Mouse (Mus musculus) heart, postnatal 0 days (tissue): ENCODE results near the gene Atp6v0a4. TPM values are rescaled to one million over a fixed set of nuclear protein-coding genes. Genes with fewer than 3 reads are reported as not detected.

Experiments
- ATAC-seq: fragments of 200-750 bp; cut with Nextera tagmentation; 2 replicates; pipeline ENCODE4 v1.8.0; 2017; ENCODE audit warnings: low read depth, moderate number of reproducible peaks, moderate library complexity; ENCODE audit not compliant: insufficient read depth
- DNase-seq: peaks from one replicate; pipeline ENCODE4 v3.0.0-alpha.2; 2016; ENCODE audit warnings: low spot score
- H3K27ac ChIP-seq: fragments of 300-500 bp; sonication (generic); 2 replicates; pipeline ENCODE4 v1.5.1; 2014; ENCODE audit warnings: low read depth, mild to moderate bottlenecking
- H3K27me3 ChIP-seq: fragments of 300-500 bp; sonication (generic); 2 replicates; pipeline ENCODE4 v1.6.1; 2014; ENCODE audit warnings: low read length, mixed read lengths; ENCODE audit not compliant: control insufficient read depth, insufficient read depth
- H3K36me3 ChIP-seq: fragments of 300-500 bp; sonication (generic); replicated peaks from 2 replicates; pipeline ENCODE4 v1.6.1; 2014; ENCODE audit warnings: low read length, mixed read lengths; ENCODE audit not compliant: control insufficient read depth, insufficient read depth
- H3K4me1 ChIP-seq: fragments of 300-500 bp; sonication (generic); 2 replicates; pipeline ENCODE4 v1.6.1; 2014; ENCODE audit warnings: antibody characterized with exemption; ENCODE audit not compliant: control insufficient read depth, insufficient read depth
- H3K4me2 ChIP-seq: fragments of 300-500 bp; sonication (generic); 2 replicates; pipeline ENCODE4 v1.6.1; 2014; ENCODE audit warnings: low read depth, mild to moderate bottlenecking, low read length, moderate library complexity
- H3K4me3 ChIP-seq: fragments of 300-500 bp; sonication (generic); 2 replicates; pipeline ENCODE4 v1.5.1; 2014; ENCODE audit warnings: low read depth, low read length
- H3K9ac ChIP-seq: fragments of 300-500 bp; sonication (generic); replicated peaks from 2 replicates; pipeline ENCODE4 v1.6.1; 2014; ENCODE audit warnings: low read depth, low read length, mixed read lengths
- H3K9me3 ChIP-seq: fragments of 300-500 bp; sonication (generic); replicated peaks from 2 replicates; pipeline ENCODE4 v1.6.1; 2016; ENCODE audit warnings: low read length; ENCODE audit not compliant: control insufficient read depth
- CTCF ChIP-seq: IDR thresholded peaks from 2 replicates; pipeline ENCODE4 v1.5.1; 2016; ENCODE audit warnings: antibody characterized with exemption, control low read depth, low read depth
- EP300 ChIP-seq: IDR thresholded peaks from 2 replicates; pipeline ENCODE4 v1.6.1; 2016; ENCODE audit warnings: antibody characterized with exemption, low read depth
- WGBS: fragments of 180-500 bp; shearing (Covaris S2); extraction: QIAGEN DNeasy Blood & Tissue Kit; methylation state at CpG from one replicate; pipeline ENCODE4 v1.1.7; 2014; 5-methylcytosine and 5-hydroxymethylcytosine counted together
- polyA plus RNA-seq: library from polyadenylated mRNA; unstranded; fragments of >200 nt; fragmentation: Nextera tagmentation; extraction: Ambion mirVana; gene quantifications from 2 replicates; pipeline ENCODE4 v1.2.1, GENCODE M21; 2015
- total RNA-seq: library from RNA; depleted of rRNA; stranded (reverse); fragments of >200 nt; gene quantifications from 2 replicates; pipeline ENCODE4 v1.2.3, GENCODE M21; 2014; ENCODE audit warnings: low replicate concordance

Atp6v0a4 gene
- total and polyA plus RNA-seq, 2 experiments from 2014 or later, result 0.04 to 0.12 TPM

DNA sequence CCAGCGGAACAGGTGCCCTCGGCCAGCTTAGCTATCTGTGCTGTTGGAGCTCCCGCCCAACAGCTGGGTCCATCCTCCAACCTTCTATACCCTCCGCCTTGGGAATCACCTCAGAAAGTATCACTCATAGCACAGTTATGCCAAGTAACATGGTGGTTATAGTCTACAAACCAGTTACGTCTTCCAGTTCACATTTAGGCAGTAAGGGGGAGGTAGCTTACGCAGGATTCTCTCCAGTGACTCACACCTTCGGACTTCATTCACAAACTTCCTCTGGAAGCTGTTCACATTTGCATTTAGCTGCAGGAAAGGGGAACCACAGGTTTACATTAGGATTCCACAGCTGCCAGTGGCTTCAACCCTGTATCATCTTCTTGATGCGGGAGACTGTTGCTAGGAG, 31.8 kb downstream of the Atp6v0a4 start:
- no peaks in the 10 kb centered on the region for H3K9me3 ChIP-seq
- H3K27me3 ChIP-seq, result no peaks in the 10 kb centered on the region
- DNase-seq (no peak), ATAC-seq (no peak)
- no peak overlapping the region for H3K4me2 ChIP-seq
- H3K36me3 ChIP-seq, result no peaks in the 10 kb centered on the region
- 87% methylated on average over 8 of the region's 8 CpGs for WGBS
- TF ChIP-seq CTCF, result no peak
- TF ChIP-seq EP300, result no peak
- no peak overlapping the region for H3K27ac ChIP-seq
- no peak overlapping the region for H3K4me3 ChIP-seq
- no peak overlapping the region for H3K9ac ChIP-seq
- no peaks in the 10 kb centered on the region for H3K4me1 ChIP-seq

DNA sequence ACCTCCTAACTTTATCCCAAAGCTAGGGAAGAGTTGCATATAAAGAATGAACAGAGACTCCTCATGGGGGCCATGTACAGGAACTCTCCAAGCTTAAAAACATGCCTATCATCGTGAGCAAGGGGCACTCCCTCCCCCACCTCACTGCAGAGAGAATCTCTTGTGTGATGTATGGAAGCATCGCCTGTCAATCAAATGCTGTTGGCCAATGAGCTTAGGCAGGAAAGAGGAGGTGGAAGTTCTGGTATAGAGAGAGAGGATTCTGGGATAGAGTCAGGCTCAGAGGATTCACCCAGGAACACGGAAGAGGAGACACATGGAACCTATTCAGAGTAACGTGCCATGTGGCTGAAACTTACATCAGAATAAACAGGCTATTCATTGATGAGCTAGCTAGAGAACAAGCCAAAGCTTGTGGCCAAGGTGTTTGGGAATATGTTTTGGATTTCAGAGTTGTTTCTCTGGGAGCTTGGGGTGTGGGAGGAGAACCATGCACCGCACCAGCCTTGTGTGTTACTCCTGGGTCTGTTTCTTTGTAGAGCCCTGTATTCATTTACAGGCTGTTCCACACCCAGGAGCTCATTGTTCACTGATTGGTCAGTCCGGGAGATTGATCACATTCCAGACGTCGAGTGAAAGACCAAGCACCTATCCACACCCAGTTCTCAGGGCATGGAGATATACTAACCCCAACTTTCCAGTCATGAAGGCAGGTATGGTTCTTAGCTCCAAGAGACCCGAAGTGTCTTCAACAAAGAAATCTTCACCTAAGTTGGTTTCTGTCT, 37.0 kb downstream of the Atp6v0a4 start:
- WGBS, result 77% methylated on average over 9 of the region's 9 CpGs
- no peak for DNase-seq
- H3K27me3 ChIP-seq, result no peaks in the 10 kb centered on the region
- H3K27ac ChIP-seq, result no peak overlapping the region
- no peaks in the 10 kb centered on the region for H3K36me3 ChIP-seq
- TF ChIP-seq EP300 (no peak), CTCF (no peak)
- no peaks in the 10 kb centered on the region for H3K9me3 ChIP-seq
- no peak overlapping the region for H3K4me3 ChIP-seq
- no peak for ATAC-seq
- H3K4me2 ChIP-seq, result no peak overlapping the region
- H3K4me1 ChIP-seq, result no peaks in the 10 kb centered on the region
- H3K9ac ChIP-seq, result no peak overlapping the region

DNA sequence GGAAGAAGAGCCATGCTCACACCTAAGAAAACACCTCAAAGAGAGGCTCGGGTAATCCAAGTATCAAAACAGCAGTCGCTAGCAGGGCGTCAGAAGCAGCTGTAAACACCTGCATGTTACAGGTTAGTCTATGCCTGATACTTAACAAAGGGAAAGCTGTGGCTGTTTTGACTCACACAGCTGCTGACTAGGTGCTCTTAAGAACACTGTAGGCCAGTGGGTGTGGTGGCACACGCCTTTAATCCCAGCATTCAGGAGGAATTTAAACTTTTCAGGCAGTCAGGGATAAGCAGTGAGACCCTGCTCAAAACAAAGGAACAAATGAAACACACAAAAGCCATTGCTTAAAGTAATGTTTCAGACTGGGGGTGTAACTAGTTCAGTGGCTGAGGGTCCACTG, 41.2 kb downstream of the Atp6v0a4 start:
- Histone ChIP-seq H3K4me2 (no peak overlapping the region), H3K9me3 (no peaks in the 10 kb centered on the region), H3K36me3 (no peaks in the 10 kb centered on the region), H3K27ac (no peak overlapping the region), H3K9ac (no peak overlapping the region), H3K4me3 (no peak overlapping the region), H3K27me3 (no peaks in the 10 kb centered on the region), H3K4me1 (peaks cover 15% of the 10 kb centered on the region; the same call in 1 of the 2 replicates)
- TF ChIP-seq EP300, result no peak
- no peak for TF ChIP-seq CTCF
- WGBS, result 42% methylated on average over 4 of the region's 4 CpGs
- DNase-seq (no peak), ATAC-seq (no peak)

DNA sequence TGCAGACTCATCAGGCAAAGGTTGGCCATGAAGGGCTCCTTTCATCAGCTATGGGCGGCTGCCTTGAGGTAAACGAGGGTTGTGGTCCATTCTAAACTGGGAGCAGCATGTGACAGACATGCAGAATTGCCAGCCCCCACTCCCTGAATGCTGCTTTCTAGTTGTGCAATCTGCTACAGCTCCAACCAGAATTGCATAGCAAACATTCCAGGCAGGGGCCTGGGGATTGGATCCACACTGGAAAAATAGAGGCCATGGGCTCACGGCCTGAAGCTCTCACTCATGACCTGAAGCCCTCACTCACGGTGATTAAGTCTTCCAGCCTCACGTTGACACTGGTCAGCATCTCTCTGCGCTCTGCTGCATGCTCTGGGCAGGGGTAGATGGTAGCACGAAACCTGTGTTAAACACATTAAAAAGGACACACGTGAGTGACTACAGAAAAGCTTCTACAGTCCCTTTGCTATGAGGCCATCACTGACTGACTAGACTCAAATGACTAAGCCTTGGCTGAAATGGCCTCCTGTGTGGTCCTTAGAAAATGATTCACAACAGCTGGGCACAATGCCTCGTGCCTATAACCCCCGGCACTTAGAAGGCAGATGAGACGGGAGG, 42.6 kb downstream of the Atp6v0a4 start:
- no peaks in the 10 kb centered on the region for H3K9me3 ChIP-seq
- WGBS, result 44% methylated on average over 11 of the region's 11 CpGs
- no peak overlapping the region for H3K27ac ChIP-seq
- no peaks in the 10 kb centered on the region for H3K36me3 ChIP-seq
- TF ChIP-seq CTCF (no peak), EP300 (no peak)
- H3K4me3 ChIP-seq, result no peak overlapping the region
- H3K4me1 ChIP-seq, result peaks cover 15% of the 10 kb centered on the region; the same call in 1 of the 2 replicates
- ATAC-seq, result peak; percentile 70
- H3K27me3 ChIP-seq, result no peaks in the 10 kb centered on the region
- H3K4me2 ChIP-seq, result no peak overlapping the region
- DNase-seq, result peak; percentile 47
- H3K9ac ChIP-seq, result no peak overlapping the region

DNA sequence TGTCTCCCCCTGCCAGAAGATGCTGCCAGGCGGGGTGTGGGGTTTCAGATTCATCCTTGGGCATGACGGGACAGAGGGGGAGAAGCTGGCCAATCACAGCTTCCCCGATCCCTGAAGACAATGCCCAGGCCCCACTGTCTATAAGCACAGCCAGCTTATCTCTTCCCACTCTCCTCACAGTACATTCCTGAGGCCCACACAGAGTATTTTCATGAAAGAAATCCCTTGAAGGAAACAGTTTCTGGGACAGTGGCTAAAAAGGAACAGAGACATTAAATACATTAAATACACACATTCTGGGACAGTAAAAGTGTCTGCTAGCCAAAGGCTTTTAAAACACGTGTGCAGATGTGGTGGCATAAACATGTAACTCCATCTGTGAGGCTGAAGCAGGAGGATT, 44.0 kb downstream of the Atp6v0a4 start:
- Histone ChIP-seq H3K4me3 (no peak overlapping the region), H3K27ac (no peak overlapping the region), H3K36me3 (no peaks in the 10 kb centered on the region), H3K9ac (no peak overlapping the region), H3K4me1 (peaks cover 15% of the 10 kb centered on the region; the same call in 1 of the 2 replicates), H3K9me3 (no peaks in the 10 kb centered on the region), H3K27me3 (no peaks in the 10 kb centered on the region), H3K4me2 (no peak overlapping the region)
- DNase-seq, result no peak
- TF ChIP-seq CTCF (no peak), EP300 (no peak)
- WGBS, result 48% methylated on average over 4 of the region's 4 CpGs
- ATAC-seq, result no peak

DNA sequence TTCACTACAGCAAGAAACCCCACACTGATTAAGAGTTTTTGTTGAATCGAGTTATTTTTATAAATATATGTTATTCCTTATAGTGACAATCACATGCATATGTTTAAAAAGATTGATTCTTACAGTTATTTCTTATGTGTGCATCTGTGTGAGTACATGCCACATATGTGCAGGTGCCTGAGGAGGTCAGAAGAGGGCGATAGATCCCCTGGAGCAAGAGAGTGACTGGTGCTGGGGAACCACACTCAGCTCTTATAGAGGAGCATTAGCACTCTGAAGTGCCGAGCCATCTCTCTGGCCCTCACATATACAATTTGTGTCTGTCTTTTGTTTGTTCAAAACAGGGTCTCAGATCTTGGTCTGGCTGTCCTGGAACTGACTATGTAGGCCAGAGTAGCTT, 50.8 kb downstream of the Atp6v0a4 start:
- no peak overlapping the region for H3K9ac ChIP-seq
- H3K4me1 ChIP-seq, result peaks cover 8% of the 10 kb centered on the region
- ATAC-seq (no peak), DNase-seq (no peak)
- no peak overlapping the region for H3K4me2 ChIP-seq
- TF ChIP-seq CTCF, result no peak
- TF ChIP-seq EP300, result no peak
- no peaks in the 10 kb centered on the region for H3K9me3 ChIP-seq
- H3K27ac ChIP-seq, result no peak overlapping the region
- no peak overlapping the region for H3K4me3 ChIP-seq
- no peaks in the 10 kb centered on the region for H3K36me3 ChIP-seq
- 87% methylated on average over 3 of the region's 3 CpGs for WGBS
- H3K27me3 ChIP-seq, result no peaks in the 10 kb centered on the region
